Mouse (Mus musculus) heart, embryonic 12.5 days (tissue): ENCODE data around the gene 4930402H24Rik. TPM values are rescaled to one million over a fixed set of nuclear protein-coding genes. Genes with fewer than 3 reads are reported as not detected.
"Not testable (repeated sequence)": the region's sequence is repeated elsewhere in the genome, so short reads cannot be mapped to it uniquely, and the experiment has no call there.

Experiments used
- ATAC-seq: fragments of 200-750 bp; cut with Nextera tagmentation; 2 replicates; pipeline ENCODE4 v1.8.0; 2017; ENCODE audit warnings: moderate TSS enrichment, moderate library complexity; ENCODE audit not compliant: insufficient number of reproducible peaks, low FRiP score
- H3K27ac ChIP-seq: fragments of 300-500 bp; sonication (generic); 2 replicates; pipeline ENCODE4 v1.5.1; 2016; ENCODE audit warnings: mild to moderate bottlenecking, moderate library complexity; ENCODE audit not compliant: poor library complexity, severe bottlenecking
- H3K27me3 ChIP-seq: fragments of 300-500 bp; sonication (generic); replicated peaks from 2 replicates; pipeline ENCODE4 v1.6.1; 2016; ENCODE audit warnings: mild to moderate bottlenecking, moderate library complexity
- H3K36me3 ChIP-seq: fragments of 300-500 bp; sonication (generic); 2 replicates; pipeline ENCODE4 v1.6.1; 2016; ENCODE audit warnings: mild to moderate bottlenecking, moderate library complexity
- H3K4me1 ChIP-seq: fragments of 300-500 bp; sonication (generic); replicated peaks from 2 replicates; pipeline ENCODE4 v1.6.1; 2016; ENCODE audit warnings: mild to moderate bottlenecking
- H3K4me2 ChIP-seq: fragments of 300-500 bp; sonication (generic); 2 replicates; pipeline ENCODE4 v1.6.1; 2016; ENCODE audit warnings: mild to moderate bottlenecking, moderate library complexity
- H3K4me3 ChIP-seq: fragments of 300-500 bp; sonication (generic); 2 replicates; pipeline ENCODE4 v1.5.1; 2016; ENCODE audit warnings: mild to moderate bottlenecking
- H3K9ac ChIP-seq: fragments of 300-500 bp; sonication (generic); 2 replicates; pipeline ENCODE4 v1.6.1; 2016; ENCODE audit warnings: mild to moderate bottlenecking, moderate library complexity
- H3K9me3 ChIP-seq: fragments of 300-500 bp; sonication (generic); replicated peaks from 2 replicates; pipeline ENCODE4 v1.6.1; 2016; ENCODE audit warnings: mild to moderate bottlenecking, moderate library complexity
- WGBS: fragments of 180-500 bp; shearing (Covaris S2); methylation state at CpG from one replicate; pipeline ENCODE4 v1.1.7; 2016; 5-methylcytosine and 5-hydroxymethylcytosine counted together
- polyA plus RNA-seq: library from polyadenylated mRNA; unstranded; fragments of >200 nt; fragmentation: Nextera tagmentation; extraction: Ambion mirVana; gene quantifications from 2 replicates; pipeline ENCODE4 v1.2.1, GENCODE M21; 2016

4930402H24Rik gene
- polyA plus RNA-seq, 1 experiment from 2014 or later = 61.1 TPM

DNA sequence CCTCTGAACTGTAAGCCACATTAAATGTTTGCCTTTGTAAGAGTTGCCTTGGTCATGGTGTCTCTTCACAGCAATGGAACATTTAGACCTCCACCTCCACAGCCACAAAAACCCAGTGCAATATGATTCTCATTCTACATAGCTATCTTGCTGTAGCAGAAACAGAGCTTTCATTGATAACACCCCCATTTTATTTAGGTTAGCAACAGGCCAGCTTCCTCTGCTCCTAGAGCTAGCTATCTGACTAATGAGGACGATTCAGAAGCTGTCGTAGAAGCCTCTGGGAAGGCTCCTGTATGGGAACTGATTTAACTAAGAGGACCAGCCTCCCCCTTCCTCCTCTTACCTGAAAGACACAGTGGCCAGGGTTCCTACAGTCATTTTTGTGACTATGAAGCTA lies 74.2 kb downstream of the 4930402H24Rik start:
- WGBS = 45% methylated on average over 2 of the region's 2 CpGs
- Histone ChIP-seq H3K4me2 (no peak overlapping the region), H3K36me3 (peaks cover 50% of the 10 kb centered on the region), H3K9ac (no peak overlapping the region), H3K27ac (no peak overlapping the region; the same call in 1 of the 2 replicates), H3K4me3 (no peak overlapping the region), H3K9me3 (no peaks in the 10 kb centered on the region), H3K4me1 (peaks cover 12% of the 10 kb centered on the region; the same call in 1 of the 2 replicates), H3K27me3 (no peaks in the 10 kb centered on the region)
- no peak for ATAC-seq

DNA sequence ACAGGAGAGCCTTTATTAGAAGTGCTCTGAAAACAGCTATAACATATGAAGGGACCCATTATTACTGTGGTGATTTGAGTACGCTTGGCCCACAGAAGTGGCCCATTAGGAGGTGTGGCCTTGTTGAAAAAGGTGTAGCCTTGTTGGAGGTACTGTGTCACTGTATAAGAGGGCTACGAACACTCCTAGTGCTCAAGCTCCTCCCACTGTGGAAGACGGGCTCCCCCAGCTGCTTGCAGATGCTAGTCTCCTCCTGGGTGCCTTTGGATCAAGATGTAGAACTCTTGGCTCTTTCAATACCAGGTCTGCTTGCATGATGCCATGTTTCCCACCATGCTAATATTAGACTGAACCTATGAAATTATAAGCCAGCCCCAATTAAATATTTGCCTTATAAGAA lies 76.0 kb downstream of the 4930402H24Rik start:
- Histone ChIP-seq H3K9me3 (no peaks in the 10 kb centered on the region), H3K9ac (no peak overlapping the region), H3K27me3 (no peaks in the 10 kb centered on the region), H3K4me2 (no peak overlapping the region), H3K4me1 (peaks cover 12% of the 10 kb centered on the region; the same call in 1 of the 2 replicates), H3K4me3 (no peak overlapping the region), H3K27ac (no peak overlapping the region), H3K36me3 (peaks cover 44% of the 10 kb centered on the region)
- 84% methylated on average over 3 of the region's 3 CpGs for WGBS
- ATAC-seq = no peak

DNA sequence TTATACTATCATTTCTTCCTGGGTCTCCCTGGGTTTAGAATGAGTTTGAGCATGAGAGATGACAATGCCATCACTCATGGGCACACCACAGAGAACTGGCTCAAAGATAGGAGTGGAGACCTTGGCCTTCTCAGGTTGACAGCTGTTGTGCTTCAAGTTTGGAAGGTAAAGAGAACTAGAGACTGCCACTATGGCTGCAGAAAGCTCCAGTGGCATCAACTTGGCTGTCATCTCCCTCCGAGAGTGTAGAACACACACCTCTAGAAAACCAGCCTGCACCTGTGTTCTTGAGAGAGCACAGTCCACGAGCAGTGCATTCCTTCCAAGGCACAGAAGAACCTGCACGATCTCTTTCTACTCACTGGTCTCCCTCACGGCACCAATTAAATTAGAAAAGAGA lies 76.7 kb downstream of the 4930402H24Rik start:
- 85% methylated on average over 4 of the region's 4 CpGs for WGBS
- Histone ChIP-seq H3K4me3 (no peak overlapping the region), H3K4me2 (no peak overlapping the region), H3K9ac (no peak overlapping the region), H3K9me3 (no peaks in the 10 kb centered on the region), H3K27ac (no peak overlapping the region), H3K36me3 (peaks cover 44% of the 10 kb centered on the region), H3K4me1 (peaks cover 12% of the 10 kb centered on the region; the same call in 1 of the 2 replicates), H3K27me3 (no peaks in the 10 kb centered on the region)
- ATAC-seq = no peak

DNA sequence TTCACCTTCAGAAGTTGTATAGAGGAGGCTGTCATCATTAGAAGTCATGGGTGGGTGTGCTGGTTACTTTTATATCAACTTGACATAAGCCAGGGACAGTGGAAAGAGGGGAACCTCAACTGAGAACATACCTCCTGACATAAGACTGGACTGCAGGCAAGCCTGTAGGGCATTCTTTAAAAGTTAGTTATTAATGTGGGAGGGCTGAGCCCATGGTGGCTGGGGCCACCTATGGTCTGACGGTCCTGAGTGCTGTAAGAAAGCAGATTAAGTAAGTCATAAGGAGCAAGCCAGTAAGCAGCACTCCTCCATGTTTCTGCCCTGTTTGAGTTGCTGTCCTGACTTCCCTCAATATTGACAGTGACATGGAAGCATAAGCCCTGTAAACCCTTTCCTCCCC lies 77.5 kb downstream of the 4930402H24Rik start:
- peaks cover 49% of the 10 kb centered on the region for H3K36me3 ChIP-seq
- no peaks in the 10 kb centered on the region for H3K27me3 ChIP-seq
- no peak overlapping the region for H3K27ac ChIP-seq

DNA sequence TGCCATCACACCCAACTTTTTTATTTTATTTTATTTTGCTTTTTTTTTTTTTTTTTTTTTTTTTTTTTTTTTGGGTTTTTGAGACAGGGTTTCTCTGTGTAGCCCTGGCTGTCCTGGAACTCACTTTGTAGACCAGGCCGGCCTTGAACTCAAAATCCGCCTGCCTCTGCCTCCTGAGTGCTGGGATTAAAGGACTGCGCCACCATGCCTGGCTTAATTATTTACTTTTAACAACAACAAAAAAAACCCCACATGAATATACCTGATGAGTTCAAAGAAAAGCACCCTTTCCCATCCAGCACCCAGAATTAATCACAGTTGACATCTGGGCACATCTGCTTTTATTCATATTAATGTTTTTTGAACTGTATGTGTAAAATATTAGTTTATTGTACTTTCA lies 78.1 kb downstream of the 4930402H24Rik start:
- H3K4me2 ChIP-seq, H3K9me3 ChIP-seq, H3K27me3 ChIP-seq, ATAC-seq, H3K27ac ChIP-seq, H3K4me3 ChIP-seq, H3K9ac ChIP-seq: not testable (repeated sequence)
- peaks cover 49% of the 10 kb centered on the region for H3K36me3 ChIP-seq
- peaks cover 12% of the 10 kb centered on the region; the same call in 1 of the 2 replicates for H3K4me1 ChIP-seq
- WGBS = 94% methylated on average over 3 of the region's 3 CpGs

More for the DNA sequence above, 77.5 kb downstream of the 4930402H24Rik start:
- ATAC-seq = no peak
- Histone ChIP-seq H3K4me2 (no peak overlapping the region), H3K9ac (no peak overlapping the region), H3K4me1 (peaks cover 12% of the 10 kb centered on the region; the same call in 1 of the 2 replicates), H3K9me3 (no peaks in the 10 kb centered on the region), H3K4me3 (no peak overlapping the region)
- WGBS = 67% methylated on average over 1 of the region's 1 CpGs

DNA sequence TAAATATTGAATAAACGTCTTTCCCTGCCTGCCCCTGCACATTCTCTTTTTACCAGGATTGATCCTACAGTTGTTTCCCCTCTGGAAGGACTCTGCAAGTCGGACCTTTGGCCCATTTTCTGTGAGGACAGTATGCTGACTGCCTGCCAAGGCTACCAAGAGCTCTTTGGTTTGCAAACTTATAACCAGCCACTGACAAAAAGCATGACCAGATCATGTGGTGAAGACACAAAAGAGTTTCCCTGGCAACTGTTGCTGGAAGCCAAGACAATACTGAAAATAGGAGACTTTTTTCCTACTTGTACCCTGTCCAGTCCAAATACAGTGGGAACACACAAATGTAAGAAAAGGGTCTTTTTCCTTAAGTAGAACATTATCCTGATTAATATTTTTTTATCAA lies 78.8 kb downstream of the 4930402H24Rik start:
- Histone ChIP-seq H3K9ac (no peak overlapping the region), H3K4me3 (no peak overlapping the region), H3K4me2 (no peak overlapping the region), H3K36me3 (peaks cover 51% of the 10 kb centered on the region), H3K27ac (no peak overlapping the region), H3K4me1 (peaks cover 9% of the 10 kb centered on the region; the same call in 1 of the 2 replicates), H3K27me3 (no peaks in the 10 kb centered on the region), H3K9me3 (no peaks in the 10 kb centered on the region)
- no peak for ATAC-seq
- 66% methylated on average over 2 of the region's 2 CpGs for WGBS

DNA sequence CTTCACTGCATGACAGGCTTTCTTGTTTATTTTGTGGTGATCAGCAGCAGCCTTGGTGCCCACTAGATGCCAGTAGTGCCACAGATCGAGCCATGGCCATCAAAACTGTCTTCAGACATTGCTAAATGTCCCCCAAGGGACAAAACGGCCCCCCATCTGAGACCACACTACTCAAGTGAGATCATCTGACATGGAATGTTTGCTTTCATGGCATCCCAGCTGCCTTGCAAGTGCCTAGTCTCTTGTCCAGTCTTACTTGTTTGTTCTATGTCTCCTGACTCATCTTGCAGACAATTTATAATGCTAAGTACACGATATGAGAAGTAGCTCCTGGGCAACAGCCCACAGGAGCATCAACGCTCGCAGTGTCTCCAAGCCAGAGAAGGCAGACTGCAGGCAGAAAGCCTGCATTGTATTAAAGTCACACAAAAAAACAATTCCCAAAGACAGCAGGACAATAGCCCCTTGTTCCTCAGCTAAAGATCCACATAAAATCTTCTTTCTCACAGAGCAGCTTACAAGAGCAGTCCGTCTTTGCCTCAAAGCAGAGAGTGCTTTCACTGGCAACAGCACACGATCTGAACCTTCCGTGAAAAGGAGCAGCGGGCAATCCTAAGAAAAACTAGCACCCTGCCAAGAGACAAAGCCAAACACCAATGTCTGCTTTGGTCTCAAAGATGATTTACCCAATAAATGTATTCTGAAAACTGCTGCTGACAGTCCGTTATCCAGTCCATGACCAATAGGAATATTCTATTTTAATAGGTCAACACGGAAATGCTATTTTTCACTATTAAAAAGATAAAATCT lies 87.2 kb downstream of the 4930402H24Rik start:
- Histone ChIP-seq H3K4me1 (peaks cover 9% of the 10 kb centered on the region; the same call in 1 of the 2 replicates), H3K36me3 (peaks cover 55% of the 10 kb centered on the region), H3K9me3 (no peaks in the 10 kb centered on the region), H3K9ac (no peak overlapping the region), H3K4me3 (no peak overlapping the region), H3K27me3 (no peaks in the 10 kb centered on the region), H3K27ac (no peak overlapping the region), H3K4me2 (no peak overlapping the region)
- 67% methylated on average over 11 of the region's 11 CpGs for WGBS
- no peak for ATAC-seq

DNA sequence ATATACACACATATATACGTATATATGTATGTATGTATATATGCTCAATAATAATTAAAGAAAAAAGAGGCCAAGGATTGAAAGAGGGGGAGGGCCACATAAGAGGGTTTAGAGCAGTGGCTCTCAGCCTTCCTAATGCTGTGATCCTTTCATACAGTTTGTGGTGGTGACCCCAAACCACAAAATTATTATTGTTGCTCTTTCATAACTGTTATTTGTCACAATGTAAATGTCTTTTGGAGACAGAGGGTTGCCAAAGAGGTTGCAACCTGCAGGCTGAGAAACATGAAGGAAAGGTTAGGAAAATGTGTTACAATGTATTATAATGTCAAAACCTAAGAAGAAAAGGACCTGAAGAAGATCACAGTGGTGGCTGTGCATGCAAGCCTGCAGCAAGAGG lies 88.3 kb downstream of the 4930402H24Rik start:
- Histone ChIP-seq H3K9ac (no peak overlapping the region), H3K4me3 (no peak overlapping the region), H3K27me3 (no peaks in the 10 kb centered on the region), H3K4me1 (peaks cover 9% of the 10 kb centered on the region; the same call in 1 of the 2 replicates), H3K9me3 (no peaks in the 10 kb centered on the region; the same call in 1 of the 2 replicates), H3K27ac (no peak overlapping the region), H3K4me2 (no peak overlapping the region), H3K36me3 (peaks cover 62% of the 10 kb centered on the region)
- ATAC-seq = no peak
- 86% methylated on average over 1 of the region's 1 CpGs for WGBS

DNA sequence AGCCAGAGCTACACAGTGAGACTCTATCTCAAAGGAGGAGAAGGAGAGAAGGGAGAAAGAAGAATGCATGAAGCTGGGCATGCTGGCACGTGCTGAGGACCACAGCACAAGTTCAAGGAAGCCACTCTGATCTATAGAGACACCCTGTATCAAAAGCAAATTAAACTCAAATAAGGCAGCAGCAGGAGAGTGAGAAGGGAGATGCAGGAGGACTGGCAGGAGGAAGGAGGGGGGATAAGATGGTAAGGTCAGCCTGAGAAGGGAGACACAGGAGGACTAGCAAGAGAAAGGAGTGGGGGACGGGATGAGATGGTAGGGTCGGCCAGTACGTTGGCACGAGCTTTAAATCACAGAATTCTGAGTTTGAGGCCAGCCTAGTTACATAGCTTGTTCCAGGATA lies 90.0 kb downstream of the 4930402H24Rik start:
- no peak overlapping the region for H3K9ac ChIP-seq
- H3K4me3 ChIP-seq = no peak overlapping the region
- no peaks in the 10 kb centered on the region; the same call in 1 of the 2 replicates for H3K9me3 ChIP-seq
- H3K36me3 ChIP-seq = peaks cover 65% of the 10 kb centered on the region
- H3K27me3 ChIP-seq = no peaks in the 10 kb centered on the region
- no peak overlapping the region for H3K27ac ChIP-seq
- ATAC-seq = no peak
- H3K4me2 ChIP-seq = no peak overlapping the region
- H3K4me1 ChIP-seq = peaks cover 9% of the 10 kb centered on the region; the same call in 1 of the 2 replicates
- 92% methylated on average over 5 of the region's 5 CpGs for WGBS

DNA sequence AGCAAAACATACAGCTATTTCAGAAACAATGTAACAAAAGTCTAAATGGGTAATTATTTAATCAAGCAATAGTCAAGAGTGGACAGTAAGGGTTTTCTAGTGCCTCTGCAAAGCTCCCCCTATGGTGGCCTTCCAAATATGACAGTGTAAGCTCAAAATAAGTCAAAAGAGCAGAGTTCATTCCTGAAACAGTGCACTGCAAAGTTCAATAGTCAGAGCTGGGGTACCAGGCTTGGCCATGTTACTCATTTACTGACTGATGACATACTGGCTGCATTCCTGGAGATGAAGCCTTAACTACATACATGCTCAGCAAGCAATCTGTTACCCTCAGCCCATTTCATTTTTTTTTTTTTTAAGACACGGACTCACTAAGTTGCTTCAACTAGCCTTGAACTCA lies 91.7 kb downstream of the 4930402H24Rik start:
- H3K4me2 ChIP-seq = no peak overlapping the region
- H3K36me3 ChIP-seq = peaks cover 64% of the 10 kb centered on the region
- no peak for ATAC-seq
- 89% methylated on average over 1 of the region's 1 CpGs for WGBS
- no peak overlapping the region for H3K27ac ChIP-seq
- no peak overlapping the region for H3K4me3 ChIP-seq
- H3K9me3 ChIP-seq = no peaks in the 10 kb centered on the region; the same call in 1 of the 2 replicates
- H3K27me3 ChIP-seq = no peaks in the 10 kb centered on the region
- H3K4me1 ChIP-seq = peaks cover 9% of the 10 kb centered on the region; the same call in 1 of the 2 replicates
- no peak overlapping the region for H3K9ac ChIP-seq

DNA sequence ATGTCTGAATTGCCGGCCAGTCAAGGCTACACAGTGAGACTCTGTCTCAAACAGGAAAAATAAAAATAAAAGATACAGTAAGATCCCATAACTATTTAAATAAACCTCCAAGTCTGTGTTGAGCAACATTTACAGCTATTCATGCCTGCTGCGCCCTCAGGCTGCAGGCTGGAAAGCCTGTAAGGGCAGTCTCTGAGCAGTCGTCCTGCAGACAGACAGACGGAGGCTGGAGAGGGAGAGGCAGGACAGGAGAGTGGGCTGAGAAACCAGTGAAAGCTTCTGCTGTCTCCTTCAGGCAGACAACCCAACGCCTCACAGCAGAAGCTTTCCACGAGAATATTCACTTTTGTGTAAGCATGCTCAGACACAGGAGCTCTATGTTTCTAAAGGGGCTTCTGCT lies 92.5 kb downstream of the 4930402H24Rik start:
- H3K9me3 ChIP-seq = no peaks in the 10 kb centered on the region; the same call in 1 of the 2 replicates
- H3K4me1 ChIP-seq = peaks cover 9% of the 10 kb centered on the region; the same call in 1 of the 2 replicates
- ATAC-seq = no peak
- 77% methylated on average over 6 of the region's 6 CpGs for WGBS
- H3K4me2 ChIP-seq = no peak overlapping the region
- no peak overlapping the region for H3K27ac ChIP-seq
- H3K4me3 ChIP-seq = no peak overlapping the region
- H3K36me3 ChIP-seq = peaks cover 64% of the 10 kb centered on the region
- H3K9ac ChIP-seq = no peak overlapping the region
- no peaks in the 10 kb centered on the region for H3K27me3 ChIP-seq
